Mouse (Mus musculus) layer of hippocampus, postnatal 25 days (tissue): ENCODE measurements at regions not wholly inside any gene's neighbourhood (a gene's known extent, or its start where the extent isn't known, plus 50 kb on each side); places are given as distances from the start of the nearest gene placed in this dataset.
"Not testable (repeated sequence)": the region's sequence is repeated elsewhere in the genome, so short reads cannot be mapped to it uniquely, and the experiment has no call there.

Source experiments
- DNase-seq, 2 experiments: peaks; one replicate each; pipeline ENCODE4 v3.0.0; 2022; ENCODE audit warnings: mixed read lengths in 2 of 2, low spot score in 1 of 2; ENCODE audit errors: extremely low spot score in 1 of 2

GRCm38 (mm10) chr7:83459520-83459919 lies 125.2 kb upstream of the Tmc3 start:
- DNase-seq = no peak

DNA sequence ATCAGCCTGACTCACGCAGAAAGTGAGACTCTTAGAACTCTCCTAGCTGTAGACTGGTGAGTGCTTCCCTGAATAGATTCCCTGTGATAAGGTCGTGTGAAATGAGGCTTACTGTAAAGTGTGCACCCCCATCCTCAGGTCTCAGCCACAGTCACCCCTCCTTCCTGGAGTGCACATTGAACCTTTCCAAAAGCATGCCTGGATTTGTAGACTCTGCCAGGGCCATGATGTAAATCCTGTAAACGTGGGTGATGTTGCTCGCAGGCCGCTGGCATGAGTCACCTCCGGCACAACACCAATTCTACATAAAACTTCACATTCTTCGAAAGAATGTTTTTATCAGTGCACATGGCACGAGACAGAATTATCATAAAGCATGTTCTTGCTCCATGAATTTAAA lies 117.7 kb upstream of the Tmc3 start:
- DNase-seq = no peak

GRCm38 (mm10) chr7:83469856-83470255 lies 114.9 kb upstream of the Tmc3 start:
- DNase-seq = not testable (repeated sequence)

- DNase-seq = no peak
Observed at GRCm38 (mm10) chr7:83471111-83471510, 113.6 kb upstream of the Tmc3 start.

DNA sequence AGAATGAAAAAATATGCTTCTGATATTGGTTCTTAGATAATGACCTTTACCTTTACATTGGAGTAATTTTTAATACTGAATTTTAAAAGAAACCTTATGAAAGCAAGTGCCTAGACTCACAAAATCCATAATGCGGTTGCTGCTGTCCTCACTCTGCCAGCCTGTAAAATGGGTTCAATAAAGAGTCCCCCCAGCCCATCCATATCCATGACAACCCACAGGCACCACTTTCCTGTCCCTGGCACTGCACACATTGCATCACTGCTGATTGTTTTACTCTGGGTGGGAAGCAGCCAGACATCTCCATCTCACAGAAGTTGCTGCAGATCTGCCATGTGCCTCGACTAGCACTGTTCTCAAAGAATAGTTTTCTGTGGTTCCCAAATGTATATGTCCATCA lies 110.3 kb upstream of the Tmc3 start:
- no peak for DNase-seq

DNA sequence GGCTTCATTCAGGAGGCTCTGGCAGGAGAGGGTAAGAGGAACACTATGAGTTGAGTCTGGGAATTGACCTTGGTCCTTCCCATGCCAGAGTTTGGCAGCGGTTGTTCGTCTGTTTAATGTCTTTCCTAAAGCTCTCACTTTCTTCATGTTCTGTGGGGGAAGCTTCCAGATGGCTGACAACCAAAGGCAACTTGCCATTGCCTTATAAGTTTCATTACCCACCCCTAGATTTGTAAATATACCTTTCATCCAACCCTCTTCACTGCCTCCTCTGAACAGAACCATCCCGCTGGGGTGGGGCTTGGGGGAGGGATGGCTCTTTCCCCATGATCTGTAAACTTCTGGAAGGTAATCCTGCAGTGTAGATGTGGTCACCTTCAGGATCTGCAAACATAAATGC lies 109.7 kb upstream of the Tmc3 start:
- no peak for DNase-seq

DNA sequence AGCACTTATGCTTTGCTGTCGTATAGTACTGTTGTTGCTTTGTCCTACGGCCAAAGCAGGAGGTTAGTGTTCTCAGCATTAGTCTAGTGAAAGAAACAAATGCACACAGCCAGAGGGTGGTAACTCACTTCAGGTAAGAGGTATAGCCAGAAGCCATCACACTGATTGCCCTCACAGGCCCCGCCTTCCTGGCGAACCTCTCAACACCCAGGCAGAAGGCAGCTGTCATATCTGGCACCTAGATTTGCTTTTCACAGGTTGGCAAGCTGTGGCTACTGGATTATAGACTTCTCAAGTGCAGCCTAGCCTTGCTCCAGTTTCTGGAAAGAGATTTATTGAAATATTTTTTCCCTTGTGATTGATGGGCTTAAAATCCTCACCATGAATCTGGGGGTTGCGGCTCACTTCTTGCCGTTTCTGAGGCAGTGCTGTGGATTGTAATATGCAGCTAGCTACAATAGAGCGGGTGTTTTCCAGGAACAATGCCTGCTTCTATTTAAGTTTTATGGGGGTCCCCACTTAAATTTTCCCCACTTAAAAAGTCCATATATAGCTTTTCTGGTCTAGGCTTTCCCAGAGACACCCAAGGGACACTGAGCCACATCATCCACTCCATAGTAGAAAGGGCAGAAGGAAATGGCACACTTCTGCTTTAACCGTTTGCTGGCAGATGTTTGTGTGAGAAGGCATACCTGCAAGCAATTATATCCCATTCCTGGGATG lies 109.1 kb upstream of the Tmc3 start:
- DNase-seq = no peak

GRCm38 (mm10) chr7:83476161-83476495 lies 108.6 kb upstream of the Tmc3 start:
- DNase-seq = no peak

- DNase-seq = no peak
Observed at GRCm38 (mm10) chr7:83476861-83477260, 107.9 kb upstream of the Tmc3 start.

GRCm38 (mm10) chr7:83477661-83478121 lies 107.0 kb upstream of the Tmc3 start:
- DNase-seq = no peak

- DNase-seq = no peak
Observed at GRCm38 (mm10) chr7:83481655-83482054, 103.1 kb upstream of the Tmc3 start.

DNA sequence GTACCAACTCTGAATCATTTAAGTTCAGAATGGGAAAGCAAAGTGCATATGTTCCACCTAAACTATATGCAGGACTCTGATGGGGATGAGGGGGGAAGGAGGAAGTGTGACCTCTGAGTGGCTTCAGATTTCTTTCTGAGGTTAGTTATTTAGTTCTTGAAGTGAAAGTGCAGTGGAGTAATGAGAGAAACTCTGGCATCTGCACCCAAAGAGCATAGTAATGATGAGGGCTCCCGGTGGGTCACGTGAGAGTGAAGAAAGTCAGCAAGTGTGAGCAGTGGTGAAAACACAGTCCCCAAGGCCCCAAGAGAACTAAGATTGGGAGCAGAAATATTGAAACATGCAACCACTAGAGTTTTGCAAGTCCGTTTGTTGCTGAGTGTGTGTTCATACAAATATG lies 102.5 kb upstream of the Tmc3 start:
- DNase-seq = no peak

- DNase-seq = no peak
Observed at GRCm38 (mm10) chr7:83482671-83483304, 101.9 kb upstream of the Tmc3 start.

- DNase-seq = no peak
Observed at GRCm38 (mm10) chr7:83486156-83486750, 98.5 kb upstream of the Tmc3 start.

- peak in 1 of 2 experiments; percentile 10 for DNase-seq
Observed at GRCm38 (mm10) chr7:83489790-83490189, 94.9 kb upstream of the Tmc3 start.

- DNase-seq = no peak
Observed at GRCm38 (mm10) chr7:83504996-83505645, 79.6 kb upstream of the Tmc3 start.

DNA sequence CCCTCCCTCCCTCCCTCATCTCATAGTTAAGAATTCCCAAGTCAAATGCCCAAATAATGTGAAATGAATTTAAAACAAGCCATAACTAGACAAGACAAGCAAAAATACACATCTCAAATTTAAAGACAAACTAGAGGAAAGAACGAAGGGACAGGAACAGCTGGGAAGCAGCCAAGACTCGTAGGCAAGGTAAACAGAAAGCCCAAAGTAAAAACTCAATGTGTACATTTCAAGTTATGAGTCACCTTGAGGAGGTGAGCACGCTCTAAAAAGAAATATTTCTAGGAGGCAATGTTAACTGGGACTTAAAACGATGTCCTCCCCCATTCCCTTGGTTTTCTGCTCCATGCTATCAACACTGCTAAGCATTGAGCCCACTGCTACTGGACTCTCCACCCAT lies 68.4 kb upstream of the Tmc3 start:
- DNase-seq = no peak

GRCm38 (mm10) chr7:83521511-83521910 lies 63.2 kb upstream of the Tmc3 start:
- no peak for DNase-seq
